Comparison of ENCODE assay signal across 9 mouse cellular contexts in the genomic region with DNA sequence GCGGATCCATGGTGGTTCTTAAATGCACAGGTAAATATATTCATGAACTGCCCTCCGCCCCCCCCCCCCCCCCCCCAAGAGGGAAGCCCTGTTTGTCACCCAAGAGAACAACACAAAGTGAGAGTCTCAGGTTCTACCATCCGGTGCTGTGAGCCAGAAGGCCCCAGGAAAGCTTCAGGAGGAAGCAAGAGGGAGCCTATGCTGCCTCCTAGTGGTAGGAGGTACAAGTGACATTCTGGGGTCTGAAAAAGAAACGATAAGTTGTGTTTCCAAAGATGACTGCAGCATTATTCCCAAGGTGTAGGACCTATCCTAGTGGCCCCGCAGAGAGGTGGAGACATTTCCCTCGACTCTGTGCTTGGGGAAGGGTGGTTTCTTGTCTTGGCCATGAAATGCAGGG.
DNase-seq lines count a peak whose midpoint lies in the region; ATAC-seq and TF ChIP-seq lines count a peak whose summit lies in the region.
"Had no signal": no experiment of that assay in that cellular context is flagged by ENCODE, and none has a peak within 500 bp of the region (broad histone marks: within the 10 kb centered on the region; RNA-seq: fewer than 3 reads in every experiment).

No protein-coding gene starts in this region.

- DNase-seq in forebrain, postnatal 0 days = no peak
- peak; percentile 14 for DNase-seq in thymus, adult 2 months
- DNase-seq in thymus, adult 18-20 months = no peak
- peak; percentile 28 to 45 for DNase-seq in kidney, adult 8-10 months
- peak; percentile 29 for DNase-seq in skeletal muscle tissue, adult 2 months (ENCODE audit: low read depth, low spot score)
- no peak for DNase-seq in cerebellum, adult 8-10 months

- WGBS in forebrain, postnatal 0 days = 49% methylated on average over 6 of the region's 6 CpGs
- 37% methylated on average over 6 of the region's 6 CpGs for WGBS in forebrain, embryonic 15.5 days
- 39% methylated on average over 6 of the region's 6 CpGs for WGBS in thymus, adult 2 months

- no peak overlapping the region for H3K4me3 ChIP-seq in forebrain, postnatal 0 days (ENCODE audit: low read depth, low read length)
- no peak overlapping the region for H3K4me3 ChIP-seq in forebrain, embryonic 15.5 days
- H3K4me3 ChIP-seq in thymus, adult 2 months (ENCODE audit: control insufficient read depth, insufficient read depth, low read length) = no peak overlapping the region
- H3K4me3 ChIP-seq: limb, embryonic 13.5 days had no signal

- H3K4me2 ChIP-seq in forebrain, postnatal 0 days (ENCODE audit: low read depth) = no peak overlapping the region
- no peak overlapping the region for H3K4me2 ChIP-seq in forebrain, embryonic 15.5 days (replicated peaks)
- H3K4me2 ChIP-seq: limb, embryonic 13.5 days had no signal

- H3K27ac ChIP-seq in forebrain, postnatal 0 days (ENCODE audit: low read depth, low read length) = no peak overlapping the region
- no peak overlapping the region for H3K27ac ChIP-seq in forebrain, embryonic 15.5 days (replicated peaks)
- no peak overlapping the region for H3K27ac ChIP-seq in thymus, adult 2 months (ENCODE audit: control insufficient read depth, insufficient read depth, low read length)
- H3K27ac ChIP-seq: limb, embryonic 13.5 days had no signal

- no peak overlapping the region for H3K9ac ChIP-seq in forebrain, postnatal 0 days
- no peak overlapping the region for H3K9ac ChIP-seq in forebrain, embryonic 15.5 days (replicated peaks)
- H3K9ac ChIP-seq: limb, embryonic 13.5 days had no signal

- no peaks in the 10 kb centered on the region for H3K27me3 ChIP-seq in forebrain, postnatal 0 days (ENCODE audit: insufficient read depth, low read length)
- H3K27me3 ChIP-seq in forebrain, embryonic 15.5 days = no peaks in the 10 kb centered on the region
- no peaks in the 10 kb centered on the region for H3K27me3 ChIP-seq in thymus, adult 2 months (ENCODE audit: control insufficient read depth, insufficient read depth, low read length)
- H3K27me3 ChIP-seq: limb, embryonic 13.5 days had no signal

- TF ChIP-seq POLR2A in thymus, adult 2 months (IDR thresholded peaks at IDR 0.05; ENCODE audit: control insufficient read depth, extremely low read depth, insufficient read depth, low read length, poor library complexity) = no peak

- no peaks in the 10 kb centered on the region for H3K4me1 ChIP-seq in forebrain, postnatal 0 days (ENCODE audit: insufficient read depth)
- peaks cover 7% of the 10 kb centered on the region; the same call in 1 of the 2 replicates for H3K4me1 ChIP-seq in forebrain, embryonic 15.5 days
- H3K4me1 ChIP-seq in thymus, adult 2 months (replicated peaks; ENCODE audit: control insufficient read depth, insufficient read depth, low read length) = no peaks in the 10 kb centered on the region
- H3K4me1 ChIP-seq: limb, embryonic 13.5 days had no signal

- H3K9me3 ChIP-seq in forebrain, postnatal 0 days (ENCODE audit: low read length) = no peaks in the 10 kb centered on the region
- no peaks in the 10 kb centered on the region for H3K9me3 ChIP-seq in forebrain, embryonic 15.5 days
- H3K9me3 ChIP-seq: limb, embryonic 13.5 days had no signal

- no peak for ATAC-seq in forebrain, postnatal 0 days
- ATAC-seq in forebrain, embryonic 15.5 days (replicated peaks) = no peak
- no peak for ATAC-seq in activated CD4-positive, CD25-positive, alpha-beta regulatory T cell, adult 4 months

- no peaks in the 10 kb centered on the region for H3K36me3 ChIP-seq in forebrain, postnatal 0 days (ENCODE audit: insufficient read depth)
- H3K36me3 ChIP-seq in forebrain, embryonic 15.5 days = no peaks in the 10 kb centered on the region
- H3K36me3 ChIP-seq in thymus, adult 2 months (ENCODE audit: control insufficient read depth, insufficient read depth, low read length) = no peaks in the 10 kb centered on the region
- H3K36me3 ChIP-seq: limb, embryonic 13.5 days had no signal

- peak; percentile 63 for TF ChIP-seq CTCF in forebrain, postnatal 0 days (IDR thresholded peaks at IDR 0.05; ENCODE audit: low read depth)
- no peak for TF ChIP-seq CTCF in thymus, adult 2 months (IDR thresholded peaks at IDR 0.05; ENCODE audit: borderline replicate concordance, control insufficient read depth, extremely low read depth, insufficient read depth, low read length, poor library complexity)

Comparison
In these comparisons a context has a peak if more than half of its experiments do, and no peak if none do; other contexts are left out.
1. DNase-seq: peak in thymus, adult 2 months (single experiment), kidney, adult 8-10 months (2 of 2) and skeletal muscle tissue, adult 2 months (single experiment); none in forebrain, postnatal 0 days (single experiment), thymus, adult 18-20 months (0 of 2) and cerebellum, adult 8-10 months (single experiment).